Mouse (Mus musculus) forebrain, embryonic 12.5 days (tissue): ENCODE measurements around the gene Plcd3. TPM values are rescaled to one million over a fixed set of nuclear protein-coding genes. Genes with fewer than 3 reads are reported as not detected.

Experiments used
- ATAC-seq: fragments of 200-750 bp; cut with Nextera tagmentation; 2 replicates; pipeline ENCODE4 v1.8.0; 2017; ENCODE audit warnings: moderate TSS enrichment; ENCODE audit not compliant: low FRiP score
- H3K27ac ChIP-seq: fragments of 300-500 bp; sonication (generic); 2 replicates; pipeline ENCODE4 v1.5.1; 2016; ENCODE audit warnings: mild to moderate bottlenecking
- H3K27me3 ChIP-seq: fragments of 300-500 bp; sonication (generic); 2 replicates; pipeline ENCODE4 v1.6.1; 2016; ENCODE audit warnings: mild to moderate bottlenecking
- H3K36me3 ChIP-seq: fragments of 300-500 bp; sonication (generic); replicated peaks from 2 replicates; pipeline ENCODE4 v1.6.1; 2016; ENCODE audit warnings: mild to moderate bottlenecking
- H3K4me1 ChIP-seq: fragments of 300-500 bp; sonication (generic); 2 replicates; pipeline ENCODE4 v1.6.1; 2016
- H3K4me2 ChIP-seq: fragments of 300-500 bp; sonication (generic); 2 replicates; pipeline ENCODE4 v1.6.1; 2016; ENCODE audit warnings: mild to moderate bottlenecking, moderate library complexity
- H3K4me3 ChIP-seq: fragments of 300-500 bp; sonication (generic); replicated peaks from 2 replicates; pipeline ENCODE4 v1.5.1; 2016; ENCODE audit warnings: mild to moderate bottlenecking
- H3K9ac ChIP-seq: fragments of 300-500 bp; sonication (generic); 2 replicates; pipeline ENCODE4 v1.6.1; 2016; ENCODE audit warnings: mild to moderate bottlenecking
- H3K9me3 ChIP-seq: fragments of 300-500 bp; sonication (generic); 2 replicates; pipeline ENCODE4 v1.6.1; 2016
- WGBS: fragments of 180-500 bp; shearing (Covaris S2); methylation state at CpG from one replicate; pipeline ENCODE4 v1.1.7; 2016; 5-methylcytosine and 5-hydroxymethylcytosine counted together
- polyA plus RNA-seq: library from polyadenylated mRNA; unstranded; fragments of >200 nt; fragmentation: Nextera tagmentation; extraction: Ambion mirVana; gene quantifications from 2 replicates; pipeline ENCODE4 v1.2.1, GENCODE M21; 2016

Plcd3 gene
- polyA plus RNA-seq, 1 experiment from 2014 or later, result 1.5 TPM

GRCm38 (mm10) chr11:103080323-103081091, 21.0 kb downstream of the Plcd3 start:
- Histone ChIP-seq H3K27me3 (peaks cover 54% of the 10 kb centered on the region), H3K36me3 (no peaks in the 10 kb centered on the region), H3K4me2 (peak overlapping the region; percentile 54), H3K27ac (no peak overlapping the region), H3K9me3 (no peaks in the 10 kb centered on the region), H3K4me1 (peaks cover 7% of the 10 kb centered on the region), H3K9ac (peak overlapping the region; percentile 36), H3K4me3 (peak overlapping the region; percentile 31)
- 1% methylated on average over 43 of the region's 43 CpGs for WGBS
- ATAC-seq, result peak; percentile 14; the same call in 1 of the 2 replicates

DNA sequence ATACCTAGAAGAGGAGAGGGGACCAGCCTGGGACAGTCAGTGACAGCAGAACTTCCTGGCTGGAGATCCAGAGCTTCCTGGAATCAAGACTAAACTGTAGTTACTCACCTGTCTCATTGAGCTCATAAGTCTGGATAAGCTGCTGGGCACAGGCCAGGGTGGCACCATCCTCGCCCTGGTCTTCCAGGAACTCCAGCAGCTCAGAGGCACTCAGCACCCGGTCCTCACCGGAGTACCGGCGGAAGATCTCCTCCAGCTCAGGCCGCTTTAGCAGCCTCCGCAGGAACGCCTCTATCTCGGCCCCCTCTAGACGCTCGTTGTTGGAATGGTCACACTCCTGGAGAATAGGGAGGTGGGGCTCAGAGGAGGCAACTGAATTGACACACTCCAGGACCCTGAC, 23.3 kb downstream of the Plcd3 start:
- Histone ChIP-seq H3K9me3 (no peaks in the 10 kb centered on the region), H3K9ac (no peak overlapping the region), H3K4me1 (peaks cover 14% of the 10 kb centered on the region), H3K4me3 (no peak overlapping the region), H3K27ac (no peak overlapping the region), H3K27me3 (peaks cover 54% of the 10 kb centered on the region), H3K4me2 (no peak overlapping the region), H3K36me3 (no peaks in the 10 kb centered on the region)
- ATAC-seq, result no peak
- WGBS, result 85% methylated on average over 11 of the region's 11 CpGs

GRCm38 (mm10) chr11:103076581-103076980, 24.9 kb downstream of the Plcd3 start:
- Histone ChIP-seq H3K4me3 (no peak overlapping the region), H3K4me2 (no peak overlapping the region), H3K9me3 (no peaks in the 10 kb centered on the region), H3K9ac (0 out of 2 replicates have a peak overlapping the region, but pooled peaks have one; percentile 5), H3K27me3 (peaks cover 41% of the 10 kb centered on the region), H3K4me1 (peaks cover 14% of the 10 kb centered on the region), H3K36me3 (no peaks in the 10 kb centered on the region), H3K27ac (no peak overlapping the region)
- 89% methylated on average over 8 of the region's 8 CpGs for whole genome bisulfite sequencing
- ATAC-seq, result no peak

GRCm38 (mm10) chr11:103076010-103076409, 25.4 kb downstream of the Plcd3 start:
- ATAC-seq, result no peak
- 97% methylated on average over 7 of the region's 7 CpGs for WGBS
- Histone ChIP-seq H3K4me1 (peaks cover 14% of the 10 kb centered on the region), H3K4me2 (no peak overlapping the region), H3K27ac (no peak overlapping the region), H3K36me3 (no peaks in the 10 kb centered on the region), H3K9ac (no peak overlapping the region), H3K27me3 (peaks cover 36% of the 10 kb centered on the region), H3K4me3 (no peak overlapping the region), H3K9me3 (no peaks in the 10 kb centered on the region)

DNA sequence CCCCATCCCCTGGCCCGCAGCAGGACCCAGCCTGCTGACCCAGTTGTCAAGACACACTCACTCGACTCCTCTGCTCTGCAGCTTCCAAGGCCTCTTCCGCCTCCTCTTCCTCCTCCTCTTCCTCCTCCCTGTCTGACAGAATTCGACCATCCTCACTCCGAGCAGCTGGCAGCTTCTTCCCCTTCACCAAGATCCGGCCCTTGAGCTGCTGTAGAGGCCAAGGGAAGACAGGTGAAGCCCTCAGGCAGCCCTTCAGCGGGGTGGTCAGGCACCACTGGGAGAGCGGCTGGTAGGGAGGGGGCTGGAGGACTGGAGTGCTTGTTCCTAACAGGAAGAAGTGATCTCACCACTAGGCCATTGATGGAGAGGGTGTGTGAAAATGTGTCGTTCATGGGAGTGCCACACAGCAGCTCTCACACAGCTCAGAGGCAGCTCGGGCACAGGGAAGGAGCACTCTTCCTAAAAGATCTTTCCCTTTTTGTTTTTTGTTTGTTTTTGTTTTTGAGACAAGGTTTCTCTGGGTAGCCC, 26.6 kb downstream of the Plcd3 start:
- H3K9me3 ChIP-seq, result no peaks in the 10 kb centered on the region
- H3K27ac ChIP-seq, result 0 out of 2 replicates have a peak overlapping the region, but pooled peaks have one; percentile 46
- peaks cover 24% of the 10 kb centered on the region for H3K27me3 ChIP-seq
- ATAC-seq, result no peak
- peaks cover 7% of the 10 kb centered on the region for H3K36me3 ChIP-seq
- no peak overlapping the region for H3K4me3 ChIP-seq
- peaks cover 7% of the 10 kb centered on the region for H3K4me1 ChIP-seq
- H3K9ac ChIP-seq, result no peak overlapping the region
- 17% methylated on average over 10 of the region's 10 CpGs for WGBS
- H3K4me2 ChIP-seq, result no peak overlapping the region

GRCm38 (mm10) chr11:103074121-103074650, 27.3 kb downstream of the Plcd3 start:
- H3K9ac ChIP-seq, result no peak overlapping the region
- peaks cover 7% of the 10 kb centered on the region for H3K4me1 ChIP-seq
- no peak for ATAC-seq
- H3K36me3 ChIP-seq, result peaks cover 13% of the 10 kb centered on the region
- peaks cover 17% of the 10 kb centered on the region for H3K27me3 ChIP-seq
- no peaks in the 10 kb centered on the region for H3K9me3 ChIP-seq
- H3K4me2 ChIP-seq, result no peak overlapping the region
- H3K27ac ChIP-seq, result no peak overlapping the region
- H3K4me3 ChIP-seq, result no peak overlapping the region
- 63% methylated on average over 10 of the region's 10 CpGs for WGBS

DNA sequence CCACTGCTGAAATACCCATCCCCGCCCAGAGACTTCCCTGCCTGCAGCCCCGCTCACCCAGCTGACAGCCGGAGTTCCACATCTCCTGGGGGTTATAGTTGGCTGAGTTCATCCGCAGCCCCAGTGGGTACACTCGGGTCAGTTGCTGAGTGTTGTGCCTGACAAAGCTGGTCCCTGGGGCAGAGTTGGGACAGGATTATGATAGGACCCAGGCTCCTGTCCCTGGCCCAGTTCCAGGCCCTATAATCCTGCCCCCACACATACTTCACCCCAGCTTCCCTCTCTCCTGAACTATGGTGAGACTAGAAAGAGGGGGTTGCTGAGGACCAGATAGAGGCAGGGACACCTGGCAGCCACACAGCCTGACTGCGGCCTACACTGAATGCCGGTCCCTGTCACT, 27.8 kb downstream of the Plcd3 start:
- Histone ChIP-seq H3K36me3 (peaks cover 18% of the 10 kb centered on the region), H3K4me2 (no peak overlapping the region), H3K4me3 (no peak overlapping the region), H3K27ac (no peak overlapping the region), H3K4me1 (peaks cover 7% of the 10 kb centered on the region), H3K27me3 (peaks cover 12% of the 10 kb centered on the region), H3K9ac (no peak overlapping the region), H3K9me3 (no peaks in the 10 kb centered on the region)
- ATAC-seq, result no peak
- 87% methylated on average over 7 of the region's 7 CpGs for WGBS

DNA sequence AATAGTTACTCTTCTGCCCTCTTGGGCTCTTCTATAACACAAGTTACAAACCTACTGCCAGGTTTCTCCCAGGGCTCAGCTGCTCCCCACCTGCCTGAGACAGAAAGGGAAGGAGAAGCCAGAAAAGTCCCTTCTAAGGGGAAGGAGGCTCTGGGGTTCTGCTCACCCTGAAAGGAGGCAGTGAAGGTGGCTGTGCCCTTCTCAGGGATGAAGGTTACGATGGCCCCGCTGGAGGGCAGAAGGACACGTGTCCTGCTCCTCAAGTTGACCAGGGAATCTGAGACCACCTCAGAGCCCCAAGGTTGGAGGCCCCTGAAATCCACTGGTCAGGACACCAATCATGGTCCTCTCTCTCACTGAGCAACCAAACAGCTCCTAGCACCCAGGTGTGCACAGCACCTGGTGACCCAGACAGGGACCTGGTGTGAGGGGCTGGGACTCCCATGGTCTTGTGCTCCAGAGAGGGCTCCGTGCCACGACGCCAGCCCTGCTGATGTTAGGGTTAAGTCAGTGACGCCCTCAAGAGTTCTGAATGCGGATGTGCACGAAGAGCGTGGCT, 31.1 kb downstream of the Plcd3 start:
- H3K4me3 ChIP-seq, result no peak overlapping the region
- H3K9ac ChIP-seq, result no peak overlapping the region
- H3K4me1 ChIP-seq, result peaks cover 7% of the 10 kb centered on the region
- H3K36me3 ChIP-seq, result peaks cover 51% of the 10 kb centered on the region
- no peak for ATAC-seq
- WGBS, result 92% methylated on average over 10 of the region's 10 CpGs
- no peak overlapping the region for H3K4me2 ChIP-seq
- H3K27me3 ChIP-seq, result no peaks in the 10 kb centered on the region; the same call in 1 of the 2 replicates
- H3K9me3 ChIP-seq, result no peaks in the 10 kb centered on the region
- H3K27ac ChIP-seq, result no peak overlapping the region

DNA sequence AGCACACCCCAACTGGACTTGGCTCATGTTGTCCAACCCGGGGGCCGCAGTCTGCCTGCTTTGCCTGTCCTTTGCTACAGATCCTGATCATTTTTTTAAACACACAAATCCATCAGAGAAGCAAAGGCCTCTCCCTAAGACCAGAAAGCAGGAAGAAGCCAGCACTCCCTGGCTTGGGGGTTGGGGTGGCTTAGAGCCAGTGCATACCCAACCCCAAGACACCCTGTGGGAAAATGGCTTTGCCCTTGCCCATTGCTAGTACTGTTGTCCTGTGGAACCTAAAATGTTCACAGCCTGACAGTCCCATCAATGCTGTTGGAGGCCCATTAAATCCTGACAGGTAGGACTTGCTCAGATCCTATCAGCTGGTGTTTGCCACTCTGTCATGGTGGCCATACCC, 31.7 kb downstream of the Plcd3 start:
- ATAC-seq, result no peak
- 97% methylated on average over 2 of the region's 2 CpGs for WGBS
- Histone ChIP-seq H3K9ac (no peak overlapping the region), H3K4me2 (no peak overlapping the region), H3K27me3 (no peaks in the 10 kb centered on the region; the same call in 1 of the 2 replicates), H3K9me3 (no peaks in the 10 kb centered on the region), H3K4me1 (peaks cover 4% of the 10 kb centered on the region), H3K27ac (no peak overlapping the region), H3K4me3 (no peak overlapping the region), H3K36me3 (peaks cover 56% of the 10 kb centered on the region)

GRCm38 (mm10) chr11:103068884-103069283, 32.6 kb downstream of the Plcd3 start:
- ATAC-seq, result no peak
- peaks cover 64% of the 10 kb centered on the region for H3K36me3 ChIP-seq
- no peaks in the 10 kb centered on the region for H3K9me3 ChIP-seq
- H3K4me2 ChIP-seq, result no peak overlapping the region
- no peak overlapping the region for H3K9ac ChIP-seq
- no peaks in the 10 kb centered on the region for H3K4me1 ChIP-seq
- 92% methylated on average over 11 of the region's 11 CpGs for WGBS
- H3K27ac ChIP-seq, result no peak overlapping the region
- H3K27me3 ChIP-seq, result no peaks in the 10 kb centered on the region; the same call in 1 of the 2 replicates
- H3K4me3 ChIP-seq, result no peak overlapping the region

DNA sequence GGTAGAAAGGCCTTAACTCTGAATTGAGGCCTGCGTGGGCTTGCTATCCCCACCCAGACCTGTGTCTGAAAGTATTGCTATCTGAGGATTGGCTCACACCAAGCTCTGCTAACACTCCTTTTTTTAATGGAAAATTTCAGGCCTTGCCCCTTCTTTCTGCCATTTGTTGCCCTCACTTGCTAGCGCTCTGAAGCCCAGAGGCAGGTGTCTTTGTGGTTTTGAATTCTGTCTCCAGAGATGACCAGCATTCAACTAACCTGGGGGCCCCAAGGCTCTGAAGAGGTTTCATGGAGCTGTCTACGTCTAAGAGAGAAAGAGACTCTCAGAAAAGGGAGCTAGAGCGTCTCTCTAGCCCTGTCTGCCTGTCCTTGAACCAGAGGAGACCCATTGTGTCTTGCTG, 33.2 kb downstream of the Plcd3 start:
- no peaks in the 10 kb centered on the region for H3K4me1 ChIP-seq
- no peaks in the 10 kb centered on the region for H3K27me3 ChIP-seq
- no peaks in the 10 kb centered on the region for H3K9me3 ChIP-seq
- no peak overlapping the region for H3K4me2 ChIP-seq
- H3K9ac ChIP-seq, result no peak overlapping the region
- 89% methylated on average over 4 of the region's 4 CpGs for WGBS
- H3K4me3 ChIP-seq, result no peak overlapping the region
- no peak overlapping the region for H3K27ac ChIP-seq
- ATAC-seq, result no peak
- H3K36me3 ChIP-seq, result peaks cover 70% of the 10 kb centered on the region

- no peaks in the 10 kb centered on the region for H3K4me1 ChIP-seq
- H3K9ac ChIP-seq, result no peak overlapping the region
- H3K9me3 ChIP-seq, result no peaks in the 10 kb centered on the region
- no peak overlapping the region for H3K4me2 ChIP-seq
- H3K27me3 ChIP-seq, result no peaks in the 10 kb centered on the region
- no peak overlapping the region for H3K27ac ChIP-seq
- no peak for ATAC-seq
- 87% methylated on average over 8 of the region's 8 CpGs for WGBS
- H3K36me3 ChIP-seq, result peaks cover 76% of the 10 kb centered on the region
- no peak overlapping the region for H3K4me3 ChIP-seq
Measured at GRCm38 (mm10) chr11:103067457-103068001, 33.9 kb downstream of the Plcd3 start.
